Mouse (Mus musculus): Measurements from ENCODE around the gene Midn. TPM values are rescaled to one million over a fixed set of nuclear protein-coding genes. Genes with fewer than 3 reads are reported as not detected.

Gene Midn
- total RNA-seq, 2 experiments from 2014 or later = 18.2 to 20.1 TPM

DNA sequence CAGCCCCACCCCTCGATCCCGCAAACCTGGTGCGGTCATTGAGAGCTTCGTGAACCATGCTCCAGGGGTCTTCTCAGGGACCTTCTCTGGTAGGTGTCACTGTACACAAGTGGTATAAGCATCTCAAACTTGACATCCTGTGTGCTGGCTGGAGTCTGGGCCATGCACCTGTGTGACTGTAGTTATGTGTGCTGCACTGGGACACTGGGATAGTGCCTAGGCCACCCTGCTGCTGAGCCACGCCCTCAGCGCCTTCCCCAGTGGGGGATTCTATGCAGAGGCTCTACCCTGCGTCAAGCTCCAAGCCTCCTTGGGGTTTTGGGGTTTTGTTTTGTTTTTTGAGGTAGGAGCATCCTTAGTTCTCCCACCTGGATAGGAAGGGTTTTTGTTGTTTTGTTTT lies 6.3 kb downstream of the Midn start:
- no peak for ATAC-seq (replicated peaks; ENCODE audit: low FRiP score, poor library complexity, severe bottlenecking)

DNA sequence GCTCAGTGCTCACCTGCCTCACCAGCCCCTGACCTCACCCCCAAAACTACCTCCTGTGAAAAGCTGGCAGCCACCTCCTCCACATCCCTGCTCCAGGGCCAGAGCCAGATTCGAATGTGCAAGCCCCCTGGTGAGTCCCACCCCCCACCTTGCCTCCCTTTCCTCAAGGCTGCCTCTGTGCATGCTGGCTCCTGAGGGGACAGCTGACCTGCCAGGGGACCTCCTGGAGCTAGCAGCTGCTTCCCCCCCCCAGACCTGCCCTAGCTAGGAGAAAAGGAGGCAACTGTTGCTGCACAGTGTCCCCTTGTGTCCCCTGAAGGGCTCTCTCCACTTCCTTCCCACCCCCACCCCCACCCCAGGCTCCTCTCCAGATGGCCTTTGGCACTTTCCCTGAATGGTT lies 7.2 kb downstream of the Midn start:
- no peak for ATAC-seq (replicated peaks; ENCODE audit: low FRiP score, poor library complexity, severe bottlenecking)

GRCm38 (mm10) chr10:80156002-80156751 lies 8.1 kb downstream of the Midn start:
- no peak for ATAC-seq (replicated peaks; ENCODE audit: low FRiP score, poor library complexity, severe bottlenecking)

DNA sequence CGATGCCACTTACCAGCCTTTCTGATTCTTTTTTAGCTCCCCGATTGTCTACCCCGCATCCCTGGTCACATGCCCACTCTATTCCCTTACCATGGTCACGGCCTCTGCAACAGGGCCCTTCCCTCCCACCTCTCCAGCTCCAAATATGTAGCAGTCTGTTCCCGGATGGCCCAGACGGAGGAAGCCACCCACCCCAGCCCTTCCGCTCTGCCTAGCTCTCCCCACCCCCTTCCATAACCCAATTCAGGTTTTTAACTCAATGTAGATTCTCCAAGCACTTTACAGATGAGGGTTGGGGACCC lies 8.6 kb downstream of the Midn start:
- ATAC-seq (replicated peaks; ENCODE audit: low FRiP score, poor library complexity, severe bottlenecking) = no peak

DNA sequence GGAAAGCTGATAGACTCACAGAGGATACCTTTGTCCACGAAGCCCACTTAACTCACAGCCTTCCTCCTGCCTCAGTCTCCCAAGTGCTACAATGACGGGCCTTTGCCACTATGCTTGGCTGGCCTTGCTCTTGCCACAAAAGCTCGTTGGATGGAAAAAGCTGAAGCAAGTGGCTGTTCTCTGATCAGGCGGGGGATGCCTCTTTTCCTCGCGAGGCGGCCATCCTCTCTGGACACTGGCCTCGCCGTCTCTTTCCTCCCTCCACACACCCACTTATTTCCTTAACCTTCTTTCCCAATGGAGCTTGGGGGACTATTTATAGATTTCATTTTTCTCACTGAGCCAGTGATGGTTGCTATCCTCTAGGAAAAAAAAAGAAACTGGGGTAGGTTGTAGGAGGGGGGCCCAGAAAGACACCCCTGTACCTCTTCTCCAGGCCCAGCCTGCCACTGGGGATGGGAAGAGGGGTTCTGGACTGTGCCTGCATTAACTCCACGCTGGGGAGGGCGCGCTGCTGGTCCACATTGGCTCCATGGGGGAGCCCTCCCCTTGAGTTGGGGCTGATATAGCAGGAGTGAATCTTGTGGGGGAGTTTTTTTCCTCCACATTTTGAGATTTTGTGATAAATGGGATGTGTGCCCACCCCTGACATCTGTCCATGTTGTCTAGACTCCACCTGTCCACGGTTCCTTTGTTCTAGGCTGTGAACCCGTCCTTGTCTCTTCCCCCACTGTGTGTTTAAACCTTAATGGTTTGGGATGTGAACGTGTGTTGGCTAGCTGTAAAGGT lies 9.3 kb downstream of the Midn start:
- ATAC-seq (replicated peaks; ENCODE audit: low FRiP score, poor library complexity, severe bottlenecking) = no peak

- no peak for ATAC-seq (replicated peaks; ENCODE audit: low FRiP score, poor library complexity, severe bottlenecking)
Measured at GRCm38 (mm10) chr10:80158307-80158986, 10.4 kb downstream of the Midn start.

- peak; percentile 11 for ATAC-seq (replicated peaks; ENCODE audit: low FRiP score, poor library complexity, severe bottlenecking)
Measured at GRCm38 (mm10) chr10:80159021-80159560, 11.0 kb downstream of the Midn start.

DNA sequence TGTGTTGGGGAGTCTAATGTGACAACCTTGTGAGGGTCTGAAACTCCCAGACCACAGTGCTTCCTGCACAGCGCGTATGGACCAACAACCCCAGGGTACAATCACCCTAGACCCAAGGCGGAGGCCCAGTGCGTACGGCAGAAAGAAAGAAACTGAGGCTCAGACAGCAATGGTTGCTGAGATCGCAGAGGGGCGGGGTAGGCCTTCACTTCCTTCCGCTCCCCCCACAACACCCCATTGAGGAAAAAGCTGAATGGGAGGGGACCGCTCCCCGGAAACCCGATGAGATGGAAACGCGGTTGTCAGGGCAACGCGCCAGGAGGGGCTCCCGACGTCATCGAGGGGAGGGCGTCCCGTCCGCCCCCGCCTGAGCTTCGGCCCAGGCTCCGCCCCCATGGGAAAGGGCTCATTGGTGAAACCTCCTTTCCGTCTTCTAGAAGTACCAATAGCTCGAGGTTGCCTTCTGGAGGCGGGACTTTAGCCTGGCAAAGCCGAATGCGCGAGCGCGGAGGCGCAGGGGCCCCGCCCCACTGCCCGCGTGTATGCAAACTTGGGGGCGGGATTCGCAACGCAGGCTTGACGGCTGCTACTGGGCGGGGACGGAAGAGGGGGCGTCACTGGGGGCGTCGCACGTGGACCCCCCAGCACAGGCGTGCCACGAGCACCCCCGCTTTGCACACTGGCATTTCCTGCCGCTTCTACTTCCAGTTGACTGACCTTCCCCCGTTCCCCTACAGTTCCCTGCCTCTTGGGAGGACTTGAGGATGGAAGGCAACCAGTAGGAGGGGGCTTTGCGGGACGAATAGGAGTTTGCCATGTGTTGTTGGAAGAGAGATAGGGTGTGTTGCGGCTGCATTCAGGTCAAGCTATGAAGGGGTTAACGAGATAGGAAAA lies 11.7 kb downstream of the Midn start:
- ATAC-seq (replicated peaks; ENCODE audit: low FRiP score, poor library complexity, severe bottlenecking) = peak; percentile 88

GRCm38 (mm10) chr10:80160455-80161371 lies 12.6 kb downstream of the Midn start:
- peak; percentile 23; the same call in 1 of the 2 replicates for ATAC-seq (replicated peaks; ENCODE audit: low FRiP score, poor library complexity, severe bottlenecking)

DNA sequence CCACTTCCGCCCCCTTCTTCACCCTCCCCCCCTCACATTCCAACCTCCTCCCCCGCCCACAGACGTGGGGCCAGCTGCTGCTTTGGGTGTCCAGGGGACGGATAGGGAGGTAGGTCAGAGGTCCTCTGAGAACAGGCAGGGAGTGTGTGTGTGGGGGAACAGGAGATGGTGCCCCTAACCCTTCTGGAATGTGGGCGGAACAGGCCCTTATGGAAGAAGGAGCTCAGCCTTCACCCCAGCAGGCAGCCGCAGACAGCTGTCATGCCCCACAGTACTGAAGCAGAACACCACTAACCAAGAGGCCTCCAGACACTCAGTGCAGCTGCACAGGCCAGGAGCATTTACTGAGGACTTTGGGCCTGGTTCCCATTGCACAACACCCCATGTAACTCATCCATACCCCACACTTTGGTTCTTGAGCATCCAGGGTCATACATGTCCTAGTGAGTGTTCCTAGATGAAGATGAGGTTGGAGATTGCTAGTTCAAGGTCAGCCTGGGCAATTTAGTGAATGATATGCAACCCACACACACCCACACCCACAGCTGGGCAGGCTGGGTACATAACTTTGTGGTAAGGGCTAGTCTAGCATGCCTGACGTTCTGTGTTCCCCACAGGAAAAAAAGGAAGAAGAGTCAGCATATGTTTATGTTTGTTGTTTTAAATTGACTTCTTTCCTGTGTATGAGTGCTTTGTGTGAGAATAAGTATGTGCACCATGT lies 13.6 kb downstream of the Midn start:
- no peak for ATAC-seq (replicated peaks; ENCODE audit: low FRiP score, poor library complexity, severe bottlenecking)

- ATAC-seq (replicated peaks; ENCODE audit: low FRiP score, poor library complexity, severe bottlenecking) = no peak
Measured at GRCm38 (mm10) chr10:80162243-80162608, 14.2 kb downstream of the Midn start.

GRCm38 (mm10) chr10:80162716-80163299 lies 14.7 kb downstream of the Midn start:
- ATAC-seq (replicated peaks; ENCODE audit: low FRiP score, poor library complexity, severe bottlenecking) = no peak

- no peak for ATAC-seq (replicated peaks; ENCODE audit: low FRiP score, poor library complexity, severe bottlenecking)
Measured at GRCm38 (mm10) chr10:80163721-80164120, 15.6 kb downstream of the Midn start.

DNA sequence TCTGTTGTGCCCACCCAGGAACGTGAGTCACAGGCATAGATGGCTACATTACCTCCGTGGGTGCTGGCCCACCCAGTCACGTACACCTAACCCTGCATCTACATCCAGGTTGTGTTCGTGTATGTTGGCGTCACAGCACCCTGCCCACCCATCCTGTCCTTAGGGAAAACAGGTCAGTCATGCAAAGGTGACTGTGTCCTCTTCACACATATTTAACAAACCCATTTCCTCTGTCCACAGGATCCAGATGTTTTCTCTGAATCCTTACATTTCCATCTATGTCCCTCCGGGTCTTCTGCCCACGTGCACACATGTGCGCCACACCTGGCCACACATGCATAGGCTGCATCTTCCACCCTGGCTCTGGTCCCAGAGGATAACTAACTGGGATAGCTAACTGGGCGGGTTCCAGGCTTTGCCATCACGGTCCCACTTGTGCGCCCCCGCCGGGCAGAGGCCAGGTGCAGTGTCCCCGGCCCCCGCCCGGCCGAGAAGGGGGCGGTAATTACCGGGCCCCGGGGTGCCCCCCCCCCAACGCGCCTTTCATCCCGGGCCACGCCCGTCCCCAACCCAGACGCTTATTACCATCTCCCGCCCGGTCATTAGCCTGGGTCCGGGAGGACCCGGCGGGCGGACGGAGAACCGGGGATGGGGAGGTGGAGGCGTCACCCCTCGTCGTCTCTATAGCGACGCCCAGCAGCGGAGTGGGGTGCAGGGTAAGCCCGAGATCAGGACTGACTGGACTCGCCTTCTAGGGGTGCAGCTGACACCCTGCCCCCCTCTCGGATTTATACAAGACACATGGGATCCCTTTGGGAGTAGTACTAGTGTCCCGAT lies 16.3 kb downstream of the Midn start:
- ATAC-seq (replicated peaks; ENCODE audit: low FRiP score, poor library complexity, severe bottlenecking) = no peak

- ATAC-seq (replicated peaks; ENCODE audit: low FRiP score, poor library complexity, severe bottlenecking) = peak; percentile 67
Measured at GRCm38 (mm10) chr10:80164998-80165344, 16.9 kb downstream of the Midn start.

GRCm38 (mm10) chr10:80165392-80166128 lies 17.5 kb downstream of the Midn start, which contains the start of gene Cirbp:
TSS of gene Cirbp (plus strand) at chr10:80165985.
- ATAC-seq (replicated peaks; ENCODE audit: low FRiP score, poor library complexity, severe bottlenecking) = no peak
